Mouse (Mus musculus) adrenal gland, postnatal 10 days (tissue): ENCODE results near the gene Gabrb3. TPM values are rescaled to one million over a fixed set of nuclear protein-coding genes. Genes with fewer than 3 reads are reported as not detected.

Experiments used
- DNase-seq: peaks from one replicate; pipeline ENCODE4 v3.0.0; 2021; ENCODE audit warnings: mixed read lengths
- long read RNA-seq, 2 experiments: library from polyadenylated mRNA; stranded (forward); transcript quantifications; one replicate each; pipeline ENCODE4 v2.0.0; 2021
- total RNA-seq, 2 experiments: library from RNA; stranded (reverse); gene quantifications; 2 replicates each; pipeline ENCODE4 v1.2.3; 2021

Gabrb3 gene
- 1 to 10 TPM; 6.0 to 8.3 TPM for total RNA-seq
- long read RNA-seq, experiment 1, full-length matches to known transcripts: 1 of 1 reads
- long read RNA-seq, experiment 1, partial matches to known transcripts: 0 of 1 reads
- long read RNA-seq, experiment 1, other reads (novel, unspliced or antisense): 0 of 1 reads
- long read RNA-seq, experiment 2, partial matches to known transcripts: 0 of 1 reads
- long read RNA-seq, experiment 2, other reads (novel, unspliced or antisense): 1 of 1 reads

- no peak for DNase-seq
Measured at GRCm38 (mm10) chr7:57419392-57419791, at the start of gene Gabrb3. TSS of gene Gabrb3 (plus strand) at chr7:57419692.

GRCm38 (mm10) chr7:57384112-57384511, 35.4 kb upstream of the Gabrb3 start:
- DNase-seq: peak; percentile 30

- peak; percentile 36 for DNase-seq
Measured at GRCm38 (mm10) chr7:57386517-57387340, 32.8 kb upstream of the Gabrb3 start, which contains the start of gene Gabrg3. TSS of gene Gabrg3 (minus strand) at chr7:57387188.

GRCm38 (mm10) chr7:57387341-57387654, 32.2 kb upstream of the Gabrb3 start:
- DNase-seq: no peak

- DNase-seq: no peak
Measured at GRCm38 (mm10) chr7:57390046-57390445, 29.4 kb upstream of the Gabrb3 start.

- DNase-seq: peak; percentile 1
Measured at GRCm38 (mm10) chr7:57393551-57393950, 25.9 kb upstream of the Gabrb3 start.

- DNase-seq: no peak
Measured at GRCm38 (mm10) chr7:57411163-57411562, 8.3 kb upstream of the Gabrb3 start.

- no peak for DNase-seq
Measured at GRCm38 (mm10) chr7:57412896-57413295, 6.6 kb upstream of the Gabrb3 start.

- no peak for DNase-seq
Measured at GRCm38 (mm10) chr7:57421044-57421443, 1.6 kb downstream of the Gabrb3 start.

GRCm38 (mm10) chr7:57422675-57423074, 3.2 kb downstream of the Gabrb3 start:
- no peak for DNase-seq

- DNase-seq: no peak
Measured at GRCm38 (mm10) chr7:57448239-57448638, 28.7 kb downstream of the Gabrb3 start.

GRCm38 (mm10) chr7:57460354-57460753, 40.9 kb downstream of the Gabrb3 start:
- DNase-seq: no peak

GRCm38 (mm10) chr7:57471316-57471715, 51.8 kb downstream of the Gabrb3 start:
- DNase-seq: no peak

GRCm38 (mm10) chr7:57473811-57474525, 54.5 kb downstream of the Gabrb3 start:
- DNase-seq: peak; percentile 55

GRCm38 (mm10) chr7:57482896-57483295, 63.4 kb downstream of the Gabrb3 start:
- DNase-seq: no peak

GRCm38 (mm10) chr7:57486907-57487306, 67.4 kb downstream of the Gabrb3 start:
- no peak for DNase-seq

GRCm38 (mm10) chr7:57491795-57492194, 72.3 kb downstream of the Gabrb3 start:
- peak; percentile 4 for DNase-seq

- DNase-seq: no peak
Measured at GRCm38 (mm10) chr7:57502809-57503208, 83.3 kb downstream of the Gabrb3 start.

- no peak for DNase-seq
Measured at GRCm38 (mm10) chr7:57508860-57509632, 89.6 kb downstream of the Gabrb3 start.

GRCm38 (mm10) chr7:57509681-57510141, 90.2 kb downstream of the Gabrb3 start, which contains the start of gene Gabra5:
TSS of gene Gabra5 (minus strand) at chr7:57510059.
- peak; percentile 14 for DNase-seq

- peak; percentile 16 for DNase-seq
Measured at GRCm38 (mm10) chr7:57512955-57513354, 93.5 kb downstream of the Gabrb3 start.

GRCm38 (mm10) chr7:57529451-57529850, 110.0 kb downstream of the Gabrb3 start:
- DNase-seq: no peak
